Mouse (Mus musculus) lung, postnatal 0 days (tissue): ENCODE results near the gene Dpep3. TPM values are rescaled to one million over a fixed set of nuclear protein-coding genes. Genes with fewer than 3 reads are reported as not detected.

Source experiments
- ATAC-seq: fragments of 200-750 bp; cut with Nextera tagmentation; 2 replicates; pipeline ENCODE4 v1.8.0; 2017; ENCODE audit warnings: moderate library complexity
- DNase-seq: peaks from one replicate; pipeline ENCODE4 v3.0.0-alpha.2; 2016; ENCODE audit warnings: low spot score
- H3K27ac ChIP-seq: fragments of 300-500 bp; sonication (generic); 2 replicates; pipeline ENCODE4 v1.5.1; 2014; ENCODE audit warnings: antibody characterized with exemption, mild to moderate bottlenecking, low read length, mixed read lengths
- H3K27me3 ChIP-seq: fragments of 300-500 bp; sonication (generic); replicated peaks from 2 replicates; pipeline ENCODE4 v1.6.1; 2014; ENCODE audit warnings: low read length, mixed read lengths; ENCODE audit not compliant: insufficient read depth
- H3K36me3 ChIP-seq: fragments of 300-500 bp; sonication (generic); 2 replicates; pipeline ENCODE4 v1.6.1; 2014; ENCODE audit warnings: low read length, mixed read lengths; ENCODE audit not compliant: insufficient read depth
- H3K4me1 ChIP-seq: fragments of 300-500 bp; sonication (generic); 2 replicates; pipeline ENCODE4 v1.6.1; 2014; ENCODE audit warnings: antibody characterized with exemption, low read depth, low read length, mixed read lengths; ENCODE audit not compliant: insufficient read depth
- H3K4me2 ChIP-seq: fragments of 300-500 bp; sonication (generic); replicated peaks from 2 replicates; pipeline ENCODE4 v1.6.1; 2014; ENCODE audit warnings: low read depth, mild to moderate bottlenecking, low read length, moderate library complexity, mixed read lengths
- H3K4me3 ChIP-seq: fragments of 300-500 bp; sonication (generic); 2 replicates; pipeline ENCODE4 v1.5.1; 2014; ENCODE audit warnings: low read depth, low read length
- H3K9ac ChIP-seq: fragments of 300-500 bp; sonication (generic); replicated peaks from 2 replicates; pipeline ENCODE4 v1.6.1; 2014; ENCODE audit warnings: low read depth, mild to moderate bottlenecking
- H3K9me3 ChIP-seq: fragments of 300-500 bp; sonication (generic); 2 replicates; pipeline ENCODE4 v1.6.1; 2016; ENCODE audit warnings: low read length, mixed read lengths
- CTCF ChIP-seq: IDR thresholded peaks from 2 replicates; pipeline ENCODE4 v1.5.1; 2016; ENCODE audit warnings: antibody characterized with exemption, mild to moderate bottlenecking
- EP300 ChIP-seq: IDR thresholded peaks from 2 replicates; pipeline ENCODE4 v1.6.1; 2016; ENCODE audit warnings: antibody characterized with exemption, mild to moderate bottlenecking, control low read depth
- WGBS: fragments of 180-500 bp; shearing (Covaris S2); extraction: QIAGEN DNeasy Blood & Tissue Kit; methylation state at CpG from one replicate; pipeline ENCODE4 v1.1.7; 2014; 5-methylcytosine and 5-hydroxymethylcytosine counted together
- polyA plus RNA-seq: library from polyadenylated mRNA; unstranded; fragments of >200 nt; fragmentation: Nextera tagmentation; extraction: Ambion mirVana; gene quantifications from 2 replicates; pipeline ENCODE4 v1.2.1, GENCODE M21; 2015

Dpep3 gene
- polyA plus RNA-seq, 1 experiment from 2014 or later = not detected

- Histone ChIP-seq H3K9me3 (no peaks in the 10 kb centered on the region), H3K9ac (no peak overlapping the region), H3K27ac (no peak overlapping the region), H3K4me3 (no peak overlapping the region), H3K27me3 (no peaks in the 10 kb centered on the region), H3K4me2 (no peak overlapping the region), H3K4me1 (peaks cover 5% of the 10 kb centered on the region; the same call in 1 of the 2 replicates), H3K36me3 (no peaks in the 10 kb centered on the region)
- 62% methylated on average over 1 of the region's 1 CpGs for WGBS
- ATAC-seq (no peak), DNase-seq (no peak)
- TF ChIP-seq CTCF (no peak), EP300 (no peak)
Measured at GRCm38 (mm10) chr8:105969367-105969766, 9.9 kb downstream of the Dpep3 start.

DNA sequence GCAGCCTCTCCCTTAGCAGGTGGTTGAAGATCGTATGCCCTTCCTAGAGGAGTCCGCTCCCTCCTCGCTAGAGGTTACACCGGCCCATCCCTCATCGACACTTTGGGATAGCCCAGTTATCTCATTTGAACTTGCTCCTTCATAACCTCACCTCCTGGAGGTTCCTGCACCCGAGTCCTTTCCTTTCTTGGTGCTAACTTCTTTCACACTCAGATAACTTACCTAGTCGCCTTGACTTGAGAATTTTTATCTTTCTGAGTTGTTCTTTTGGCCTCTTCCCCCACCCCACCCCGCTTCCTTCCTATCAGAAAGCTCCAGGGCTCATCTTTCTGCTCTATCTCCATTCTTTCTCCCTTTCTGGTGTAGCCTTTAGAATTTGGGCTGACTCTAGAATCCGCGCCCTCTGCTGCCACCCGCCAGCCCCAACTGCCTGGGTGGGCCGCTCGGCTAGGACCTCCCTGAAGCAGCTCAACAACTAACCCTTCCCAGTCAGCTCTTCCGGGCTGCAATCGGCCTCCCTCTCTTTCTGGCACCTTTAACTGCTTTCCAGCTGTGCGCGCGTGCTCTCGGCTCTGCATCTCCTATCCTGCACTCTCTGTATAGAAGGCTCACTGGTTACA lies 12.4 kb downstream of the Dpep3 start:
- H3K36me3 ChIP-seq = no peaks in the 10 kb centered on the region
- 12% methylated on average over 19 of the region's 19 CpGs for whole genome bisulfite sequencing
- ATAC-seq (peak; percentile 16; the same call in 1 of the 2 replicates), DNase-seq (peak; percentile 73)
- no peak overlapping the region for H3K9ac ChIP-seq
- TF ChIP-seq CTCF (no peak), EP300 (no peak)
- H3K9me3 ChIP-seq = no peaks in the 10 kb centered on the region
- H3K4me1 ChIP-seq = peaks cover 5% of the 10 kb centered on the region; the same call in 1 of the 2 replicates
- no peak overlapping the region; the same call in 1 of the 2 replicates for H3K27ac ChIP-seq
- H3K27me3 ChIP-seq = no peaks in the 10 kb centered on the region
- H3K4me2 ChIP-seq = peak overlapping the region; percentile 87
- peak overlapping the region; percentile 86; the same call in 1 of the 2 replicates for H3K4me3 ChIP-seq

GRCm38 (mm10) chr8:105965905-105966341 lies 13.3 kb downstream of the Dpep3 start, which contains the start of gene Slc12a4:
Slc12a4 (minus strand) TSS chr8:105966097.
- H3K27me3 ChIP-seq = no peaks in the 10 kb centered on the region
- H3K4me3 ChIP-seq = peak within 1 kb of the TSS; percentile 86
- H3K9me3 ChIP-seq = no peaks in the 10 kb centered on the region
- H3K9ac ChIP-seq = peak within 1 kb of the TSS; percentile 78
- no peaks in the 10 kb centered on the region for H3K36me3 ChIP-seq
- peak; percentile 90 for DNase-seq
- peak within 1 kb of the TSS; percentile 87 for H3K4me2 ChIP-seq
- peak within 1 kb of the TSS; percentile 92 for H3K27ac ChIP-seq
- peaks cover 5% of the 10 kb centered on the region; the same call in 1 of the 2 replicates for H3K4me1 ChIP-seq
- peak; percentile 95 for ATAC-seq
- WGBS = under 1% methylated on average over 31 of the region's 47 CpGs
- TF ChIP-seq EP300 (no peak), CTCF (no peak)

DNA sequence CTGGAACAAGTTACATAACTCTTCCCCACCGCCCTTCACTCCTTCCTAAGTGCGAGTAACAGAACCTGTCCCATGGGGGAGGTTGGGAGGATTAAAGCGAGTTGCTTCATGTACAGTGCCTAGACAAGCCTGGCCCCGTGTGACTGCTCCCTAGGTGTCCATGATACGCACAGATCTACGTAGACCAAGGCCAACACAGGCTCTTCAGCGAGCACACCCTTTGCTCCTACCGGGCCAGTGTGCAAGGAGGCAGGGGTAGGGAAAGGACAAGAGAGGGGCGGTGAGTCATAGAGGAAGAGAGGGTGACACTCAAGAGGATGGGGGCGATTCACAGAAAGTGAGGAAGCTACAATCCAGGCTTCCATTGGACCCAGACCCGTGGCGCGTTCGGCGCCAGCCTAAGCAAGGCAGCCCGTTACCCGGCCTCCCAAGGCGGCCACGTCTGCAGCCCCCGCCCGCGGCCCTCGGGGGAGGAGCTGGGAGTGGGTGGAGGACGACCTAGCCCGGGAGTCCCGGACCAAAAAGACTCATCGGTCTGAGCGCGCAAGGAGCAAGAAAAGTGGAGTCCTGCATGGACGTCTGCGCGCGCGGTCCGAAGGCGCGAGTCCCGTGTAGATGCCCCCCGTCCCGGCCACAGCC lies 13.8 kb downstream of the Dpep3 start:
- Histone ChIP-seq H3K4me3 (peak overlapping the region; percentile 86), H3K36me3 (no peaks in the 10 kb centered on the region), H3K9me3 (no peaks in the 10 kb centered on the region), H3K9ac (peak overlapping the region; percentile 78), H3K4me2 (peak overlapping the region; percentile 87), H3K27me3 (no peaks in the 10 kb centered on the region), H3K27ac (peak overlapping the region; percentile 92), H3K4me1 (peaks cover 5% of the 10 kb centered on the region; the same call in 1 of the 2 replicates)
- peak; percentile 67 for DNase-seq
- TF ChIP-seq EP300 (no peak), CTCF (no peak)
- peak; percentile 75 for ATAC-seq
- 2% methylated on average over 35 of the region's 40 CpGs for WGBS

DNA sequence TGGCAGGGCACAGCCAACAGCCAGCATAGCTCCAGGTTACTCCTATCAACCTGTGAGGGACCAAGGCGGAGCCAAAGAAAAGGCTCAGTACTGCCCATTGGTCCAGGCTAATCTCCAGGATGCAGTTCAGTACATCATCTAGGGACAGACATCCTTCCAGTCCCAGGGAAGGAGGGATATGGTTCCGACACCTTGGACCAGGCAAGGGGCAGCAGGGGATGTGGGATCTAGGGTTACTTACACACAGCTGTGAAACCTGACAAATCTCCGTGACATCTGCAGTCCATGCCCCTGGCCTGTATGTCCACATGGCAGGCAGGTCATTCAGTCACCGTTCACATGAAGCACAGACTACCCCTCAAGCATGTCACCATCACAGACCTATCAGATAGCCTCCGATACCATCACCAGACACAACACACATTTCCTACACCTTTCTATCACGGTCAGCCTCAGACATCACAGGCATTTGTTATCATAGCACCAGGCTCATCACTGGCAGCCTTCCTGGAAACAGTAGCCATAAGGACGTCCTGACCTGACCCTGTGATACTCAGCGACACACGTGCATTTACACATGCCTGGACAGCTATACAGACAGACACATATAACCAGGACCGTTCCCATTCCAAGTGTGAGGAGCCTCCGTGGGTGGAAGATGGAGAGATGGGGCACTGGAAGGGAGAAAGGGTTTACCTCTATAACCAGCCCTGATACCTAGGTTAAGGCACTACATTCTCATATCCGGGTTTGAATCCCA lies 14.5 kb downstream of the Dpep3 start:
- 44% methylated on average over 12 of the region's 12 CpGs for WGBS
- DNase-seq (no peak), ATAC-seq (no peak)
- peak overlapping the region; percentile 78 for H3K9ac ChIP-seq
- no peaks in the 10 kb centered on the region for H3K27me3 ChIP-seq
- H3K4me2 ChIP-seq = peak overlapping the region; percentile 87
- H3K4me3 ChIP-seq = peak overlapping the region; percentile 86
- H3K9me3 ChIP-seq = no peaks in the 10 kb centered on the region
- H3K36me3 ChIP-seq = no peaks in the 10 kb centered on the region
- TF ChIP-seq EP300 (no peak), CTCF (no peak)
- peaks cover 5% of the 10 kb centered on the region; the same call in 1 of the 2 replicates for H3K4me1 ChIP-seq
- peak overlapping the region; percentile 92; the same call in 1 of the 2 replicates for H3K27ac ChIP-seq

DNA sequence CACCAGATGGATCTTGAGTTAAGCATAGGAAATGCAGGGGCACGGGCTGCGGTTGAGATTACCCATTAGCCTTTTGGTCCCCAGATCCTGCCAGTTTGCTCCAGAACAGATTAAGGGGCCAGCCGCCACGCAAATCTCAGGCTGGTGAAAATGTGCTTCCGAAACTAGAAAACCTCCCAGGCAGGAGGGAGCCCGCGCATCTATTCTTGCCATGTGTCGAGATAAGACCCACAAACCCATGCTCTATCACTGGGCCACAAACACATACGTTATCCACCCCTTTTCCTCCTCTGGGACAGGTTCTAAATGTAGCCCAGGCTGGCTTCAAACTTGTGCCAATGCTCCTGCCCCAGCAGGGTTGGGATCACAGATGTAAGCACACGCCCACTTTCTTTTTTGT lies 17.7 kb downstream of the Dpep3 start:
- WGBS = 85% methylated on average over 10 of the region's 10 CpGs
- TF ChIP-seq EP300 (no peak), CTCF (no peak)
- H3K27me3 ChIP-seq = no peaks in the 10 kb centered on the region
- H3K36me3 ChIP-seq = no peaks in the 10 kb centered on the region
- H3K4me2 ChIP-seq = no peak overlapping the region
- ATAC-seq (no peak), DNase-seq (no peak)
- H3K9ac ChIP-seq = no peak overlapping the region
- no peak overlapping the region for H3K27ac ChIP-seq
- no peak overlapping the region for H3K4me3 ChIP-seq
- no peaks in the 10 kb centered on the region for H3K9me3 ChIP-seq
- peaks cover 5% of the 10 kb centered on the region; the same call in 1 of the 2 replicates for H3K4me1 ChIP-seq
